Mouse (Mus musculus): ENCODE data around the gene Chrm3. TPM values are rescaled to one million over a fixed set of nuclear protein-coding genes. Genes with fewer than 3 reads are reported as not detected.
A peak's percentile ranks its signal among the peaks of the same experiment; 100 is the strongest.
"Not testable (repeated sequence)": the region's sequence is repeated elsewhere in the genome, so short reads cannot be mapped to it uniquely, and the experiment has no call there.

Gene Chrm3
- total RNA-seq (2021) = 10 to 100 TPM; 47.7 to 53.6 TPM
- long read RNA-seq, experiment 1, partial matches to known transcripts = 0 of 1 reads
- long read RNA-seq, experiment 1, other reads (novel, unspliced or antisense) = 1 of 1 reads
- long read RNA-seq, experiment 2, full-length matches to known transcripts = 3 of 8 reads
- long read RNA-seq, experiment 2, partial matches to known transcripts = 2 of 8 reads
- long read RNA-seq, experiment 2, other reads (novel, unspliced or antisense) = 3 of 8 reads

DNA sequence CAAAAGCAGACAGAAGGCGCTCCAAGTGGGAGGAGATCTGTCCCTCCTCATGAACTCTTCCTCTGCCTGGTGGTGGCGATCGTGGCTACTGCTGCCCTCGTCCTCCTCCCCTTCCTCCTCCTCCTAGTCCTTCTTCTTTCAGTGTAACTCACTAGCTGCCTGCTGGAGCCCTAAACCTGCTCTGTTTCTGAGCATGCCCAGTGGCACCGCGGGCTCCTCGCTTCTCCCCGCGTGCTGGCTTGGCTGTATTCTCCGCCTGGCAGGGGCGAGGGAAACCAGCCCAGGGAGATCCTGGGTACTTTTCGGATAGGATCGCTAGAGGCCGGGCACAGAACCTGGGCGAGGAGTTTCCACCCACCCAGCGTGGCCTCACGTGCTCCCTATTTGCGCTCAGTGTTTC is at the start of gene Chrm3:
Gene Chrm3 (minus strand): TSS at position 71 of the 400 bp plus-strand sequence.
- DNase-seq (ENCODE audit: low spot score in 2 of 2) = peak; percentile 67 to 68

GRCm38 (mm10) chr13:10394364-10394763 is 33.7 kb upstream of the Chrm3 start:
- DNase-seq (ENCODE audit: low spot score in 2 of 2) = no peak

DNA sequence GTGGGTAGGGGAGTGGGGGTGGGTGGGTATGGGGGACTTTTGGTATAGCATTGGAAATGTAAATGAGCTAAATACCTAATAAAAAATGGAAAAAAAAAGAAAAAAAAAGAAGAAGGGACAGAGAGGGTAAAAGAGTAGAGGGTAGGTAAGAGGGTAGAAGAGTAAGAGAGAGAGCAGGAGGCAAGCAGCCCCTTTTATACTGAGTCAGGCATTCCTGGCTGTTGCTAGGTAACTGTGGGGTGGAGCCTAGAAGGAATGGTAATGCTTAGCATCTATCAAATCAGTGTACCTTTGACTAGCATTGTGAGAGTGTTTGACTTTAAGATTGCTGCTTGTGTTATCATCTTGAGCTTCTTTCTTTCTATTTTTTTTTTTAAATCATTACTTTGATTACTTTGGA is 14.8 kb upstream of the Chrm3 start:
- DNase-seq (ENCODE audit: low spot score in 2 of 2) = not testable (repeated sequence)

DNA sequence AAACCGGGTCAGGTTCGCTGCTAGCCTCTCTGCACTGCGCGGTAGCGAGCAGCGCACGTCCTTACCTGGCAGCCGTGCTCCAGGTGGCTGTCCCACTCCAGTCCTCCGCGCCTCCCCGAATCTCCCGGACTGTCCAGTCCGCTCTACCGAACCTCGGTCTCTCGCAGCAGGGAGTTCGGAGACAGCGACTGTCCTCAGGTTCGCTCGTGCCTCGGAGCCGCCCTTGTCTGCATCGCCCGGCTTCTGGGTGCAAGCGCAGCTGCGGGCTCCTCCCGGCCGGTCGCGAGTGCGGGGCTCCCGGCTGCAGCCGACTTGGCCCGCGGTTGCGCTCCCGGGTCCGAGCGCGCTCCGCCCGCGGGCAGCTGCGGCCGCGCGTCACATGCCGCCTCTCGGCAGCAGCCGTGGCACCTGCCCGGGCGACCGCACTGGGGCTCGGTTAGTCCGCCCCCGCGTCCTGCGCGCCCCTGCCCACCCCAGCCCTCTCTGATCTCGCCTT is 400 bp downstream of the Chrm3 start:
- DNase-seq (ENCODE audit: low spot score in 2 of 2) = peak; percentile 14 to 28

GRCm38 (mm10) chr13:10359516-10360198 is 990 bp downstream of the Chrm3 start:
- DNase-seq (ENCODE audit: low spot score in 2 of 2) = peak; percentile 8 to 29

GRCm38 (mm10) chr13:10355796-10356195 is 4.9 kb downstream of the Chrm3 start:
- DNase-seq (ENCODE audit: low spot score in 2 of 2) = no peak

DNA sequence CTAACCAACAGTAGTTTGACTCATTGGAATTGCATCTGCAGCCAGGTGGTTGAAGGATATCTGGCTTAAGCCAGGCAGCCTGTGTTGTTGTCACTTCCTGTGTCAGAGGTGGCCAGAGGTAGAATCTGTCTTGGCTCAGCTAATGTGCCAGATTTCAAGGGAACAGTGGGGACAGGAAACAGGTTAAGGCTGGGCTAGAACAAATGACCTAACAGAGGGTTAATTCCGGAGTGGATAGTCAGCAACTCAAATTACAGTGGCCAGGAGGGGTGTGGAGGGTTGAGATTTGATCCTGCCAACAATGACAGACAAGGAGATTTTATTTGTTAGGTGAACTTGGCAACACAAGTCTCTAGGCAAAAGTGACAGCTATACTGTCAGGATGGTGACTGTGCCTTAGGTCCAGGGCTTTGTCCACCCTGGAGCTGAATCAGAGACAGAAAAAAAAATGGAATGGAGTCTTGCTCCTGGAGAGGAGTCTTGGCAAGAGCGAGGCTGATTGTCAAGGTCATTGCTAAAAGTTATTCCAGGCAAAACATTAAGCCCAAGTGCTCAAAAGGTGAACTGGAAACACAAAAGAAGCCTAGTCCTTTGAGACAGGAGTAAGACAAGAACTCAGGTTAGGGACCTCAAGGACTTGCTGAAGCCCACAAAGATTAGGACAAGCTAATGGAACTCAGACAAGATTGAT is 5.6 kb downstream of the Chrm3 start:
- no peak for DNase-seq (ENCODE audit: low spot score in 2 of 2)

- no peak for DNase-seq (ENCODE audit: low spot score in 2 of 2)
These were observed 8.5 kb downstream of the Chrm3 start for GRCm38 (mm10) chr13:10352141-10352540.

DNA sequence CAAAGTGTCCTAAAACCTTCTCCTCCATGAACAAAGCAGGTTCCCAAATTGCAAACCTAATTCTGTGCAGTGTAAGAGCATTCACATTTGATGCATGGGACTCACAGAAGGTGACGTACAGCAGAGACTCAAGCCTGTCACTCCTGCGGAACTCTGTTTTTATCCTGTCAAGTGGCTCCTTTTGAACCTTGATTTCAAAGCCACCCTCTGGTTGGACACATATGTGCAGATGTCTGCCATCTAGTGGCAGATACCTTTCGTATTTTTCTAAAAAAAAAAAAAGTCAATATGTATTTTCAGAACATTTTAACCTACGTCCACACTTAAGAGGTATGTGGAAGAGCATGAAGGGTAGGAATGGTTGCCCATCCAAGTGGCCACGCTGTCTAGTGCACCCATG is 16.3 kb downstream of the Chrm3 start:
- no peak for DNase-seq (ENCODE audit: low spot score in 2 of 2)

DNA sequence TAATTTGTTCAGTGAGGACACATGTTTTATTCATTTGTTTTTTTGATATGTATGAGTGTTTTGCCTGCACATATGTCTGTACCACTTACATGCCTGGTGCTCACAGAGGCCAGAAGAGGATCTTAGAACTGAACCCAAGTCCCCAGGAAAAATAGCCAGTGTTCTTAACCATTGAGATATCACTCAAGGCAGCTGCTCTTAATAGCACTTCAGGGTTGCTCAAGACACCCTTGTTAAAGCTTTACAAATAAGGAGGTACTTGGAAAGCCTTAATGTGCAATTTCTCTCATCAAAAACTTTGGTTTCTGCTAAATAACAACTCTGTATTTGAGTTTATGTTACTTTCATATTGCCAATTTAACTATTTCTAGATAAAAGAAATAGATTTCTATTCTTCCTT is 25.1 kb downstream of the Chrm3 start:
- DNase-seq (ENCODE audit: low spot score in 2 of 2) = no peak

GRCm38 (mm10) chr13:10332762-10333161 is 27.9 kb downstream of the Chrm3 start:
- no peak for DNase-seq (ENCODE audit: low spot score in 2 of 2)

DNA sequence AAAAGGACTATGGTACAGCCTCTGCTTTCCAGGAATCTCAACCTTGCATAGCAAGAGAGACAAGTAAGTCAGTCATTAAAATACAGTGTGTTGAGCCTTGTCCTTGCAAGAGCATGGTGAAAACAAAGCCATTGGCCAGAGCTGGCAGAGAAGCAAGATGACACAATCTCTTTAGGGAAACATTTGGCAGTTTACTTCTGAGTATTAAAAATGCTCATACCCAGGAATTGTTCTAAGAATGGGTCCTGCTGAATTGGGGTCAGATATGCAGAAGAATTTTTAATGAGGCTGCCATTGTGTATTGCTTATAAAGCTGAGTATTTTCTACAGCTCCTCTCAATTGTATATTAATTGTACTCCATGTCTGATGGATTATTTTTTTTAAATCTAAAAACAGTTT is 50.8 kb downstream of the Chrm3 start:
- DNase-seq (ENCODE audit: low spot score in 2 of 2) = no peak

GRCm38 (mm10) chr13:10295160-10295559 is 65.5 kb downstream of the Chrm3 start:
- no peak for DNase-seq (ENCODE audit: low spot score in 2 of 2)

- DNase-seq (ENCODE audit: low spot score in 2 of 2) = no peak
These were observed 76.3 kb downstream of the Chrm3 start for GRCm38 (mm10) chr13:10284331-10284730.

GRCm38 (mm10) chr13:10274907-10275306 is 85.7 kb downstream of the Chrm3 start:
- no peak for DNase-seq (ENCODE audit: low spot score in 2 of 2)

- no peak for DNase-seq (ENCODE audit: low spot score in 2 of 2)
These were observed 96.9 kb downstream of the Chrm3 start for GRCm38 (mm10) chr13:10263784-10264183.

DNA sequence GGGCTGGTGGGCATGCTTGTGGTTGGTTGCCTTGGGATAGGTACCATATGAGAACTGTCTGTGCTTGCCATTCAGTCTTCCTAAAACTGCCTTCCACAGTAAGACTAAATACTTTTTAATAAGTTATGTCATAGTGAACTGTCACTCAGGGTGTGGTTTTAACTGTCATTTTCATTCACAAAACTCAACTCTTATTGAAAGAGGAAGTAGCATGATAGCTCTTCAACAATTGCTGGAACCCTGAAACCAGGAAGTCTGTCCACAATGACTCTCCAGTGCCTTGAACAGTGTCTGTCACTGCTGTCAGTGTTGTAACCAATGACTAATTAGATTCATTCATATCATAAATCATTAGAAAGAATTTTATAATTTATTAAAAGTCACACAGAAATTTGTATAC is 107.6 kb downstream of the Chrm3 start:
- DNase-seq (ENCODE audit: low spot score in 2 of 2) = no peak

GRCm38 (mm10) chr13:10251499-10252179 is 109.0 kb downstream of the Chrm3 start:
- no peak for DNase-seq (ENCODE audit: low spot score in 2 of 2)

DNA sequence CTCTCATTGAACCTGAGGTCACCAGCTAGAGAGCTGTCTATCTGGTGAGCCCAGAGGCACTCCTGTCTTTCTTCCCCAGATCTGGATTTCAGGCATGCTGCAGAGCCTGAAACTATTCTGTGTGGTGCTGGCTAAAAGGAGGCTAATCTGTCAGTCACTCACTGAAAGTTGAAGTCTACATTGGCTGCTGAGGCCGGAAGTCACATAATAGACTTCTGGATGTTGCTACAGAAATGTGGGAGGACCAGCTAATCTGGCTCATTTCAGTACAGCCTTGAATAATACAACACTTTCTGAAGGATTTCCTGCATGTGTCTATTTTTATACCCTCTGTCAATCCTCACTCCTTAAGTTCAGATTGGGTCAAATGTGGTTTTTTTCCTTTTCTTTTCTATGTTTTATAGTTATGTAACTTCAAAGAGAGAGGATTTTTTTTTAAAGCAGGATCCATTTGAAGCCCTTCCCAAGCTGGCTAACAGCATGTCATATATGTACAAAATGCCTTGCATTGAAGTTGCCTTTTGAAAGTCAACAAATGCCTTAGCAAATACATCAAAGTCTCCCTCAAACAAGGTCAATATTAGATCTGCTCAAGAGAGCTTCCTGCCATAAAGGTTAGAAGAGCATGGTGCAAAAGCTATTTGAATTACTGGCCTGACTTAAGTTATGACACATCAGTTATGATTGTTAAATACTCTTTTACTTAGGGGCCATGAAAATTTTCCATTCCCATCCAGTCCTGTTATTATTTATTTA is 116.2 kb downstream of the Chrm3 start:
- no peak for DNase-seq (ENCODE audit: low spot score in 2 of 2)

GRCm38 (mm10) chr13:10240238-10240637 is 120.4 kb downstream of the Chrm3 start:
- DNase-seq (ENCODE audit: low spot score in 2 of 2) = no peak

- DNase-seq (ENCODE audit: low spot score in 2 of 2) = no peak
These were observed 120.8 kb downstream of the Chrm3 start for GRCm38 (mm10) chr13:10239825-10240224.
